Mouse (Mus musculus): ENCODE results near the gene Oscp1.

Oscp1 gene

GRCm38 (mm10) chr4:126110374-126111152 lies 52.2 kb downstream of the Oscp1 start:
- peak; percentile 90 to 92 for DNase-seq (ENCODE audit: low spot score in 2 of 2)

GRCm38 (mm10) chr4:126111153-126111549 lies 52.8 kb downstream of the Oscp1 start:
- no peak for DNase-seq (ENCODE audit: low spot score in 2 of 2)

GRCm38 (mm10) chr4:126113243-126113642 lies 54.9 kb downstream of the Oscp1 start:
- no peak for DNase-seq (ENCODE audit: low spot score in 2 of 2)

GRCm38 (mm10) chr4:126113943-126114342 lies 55.6 kb downstream of the Oscp1 start:
- peak; percentile 68 to 75 for DNase-seq (ENCODE audit: low spot score in 2 of 2)

- no peak for DNase-seq (ENCODE audit: low spot score in 2 of 2)
These were observed 57.0 kb downstream of the Oscp1 start for GRCm38 (mm10) chr4:126115411-126115810.

GRCm38 (mm10) chr4:126115871-126116521 lies 57.6 kb downstream of the Oscp1 start:
- no peak for DNase-seq (ENCODE audit: low spot score in 2 of 2)

GRCm38 (mm10) chr4:126117116-126117515 lies 58.8 kb downstream of the Oscp1 start:
- DNase-seq (ENCODE audit: low spot score in 2 of 2) = no peak

- DNase-seq (ENCODE audit: low spot score in 2 of 2) = no peak
These were observed 60.3 kb downstream of the Oscp1 start for GRCm38 (mm10) chr4:126118651-126119050.

- DNase-seq (ENCODE audit: low spot score in 2 of 2) = no peak
These were observed 60.7 kb downstream of the Oscp1 start for GRCm38 (mm10) chr4:126119051-126119450.

GRCm38 (mm10) chr4:126120052-126120451 lies 61.7 kb downstream of the Oscp1 start:
- no peak for DNase-seq (ENCODE audit: low spot score in 2 of 2)

- no peak for DNase-seq (ENCODE audit: low spot score in 2 of 2)
These were observed 62.1 kb downstream of the Oscp1 start for GRCm38 (mm10) chr4:126120506-126120905.

GRCm38 (mm10) chr4:126123309-126124040 lies 65.1 kb downstream of the Oscp1 start:
- DNase-seq (ENCODE audit: low spot score in 2 of 2) = no peak

GRCm38 (mm10) chr4:126130502-126130901 lies 72.1 kb downstream of the Oscp1 start:
- DNase-seq (ENCODE audit: low spot score in 2 of 2) = no peak

- DNase-seq (ENCODE audit: low spot score in 2 of 2) = no peak
These were observed 73.1 kb downstream of the Oscp1 start for GRCm38 (mm10) chr4:126131290-126132121.

GRCm38 (mm10) chr4:126132636-126133264 lies 74.4 kb downstream of the Oscp1 start:
- DNase-seq (ENCODE audit: low spot score in 2 of 2) = no peak

GRCm38 (mm10) chr4:126134236-126134635 lies 75.9 kb downstream of the Oscp1 start:
- no peak for DNase-seq (ENCODE audit: low spot score in 2 of 2)

GRCm38 (mm10) chr4:126134639-126135038 lies 76.3 kb downstream of the Oscp1 start:
- DNase-seq (ENCODE audit: low spot score in 2 of 2) = no peak

- DNase-seq (ENCODE audit: low spot score in 2 of 2) = no peak
These were observed 79.4 kb downstream of the Oscp1 start for GRCm38 (mm10) chr4:126137773-126138172.

GRCm38 (mm10) chr4:126141021-126141420 lies 82.7 kb downstream of the Oscp1 start:
- DNase-seq (ENCODE audit: low spot score in 2 of 2) = no peak
